Mouse (Mus musculus) hindbrain, embryonic 11.5 days (tissue): Measurements from ENCODE around the gene Rasal2. TPM values are rescaled to one million over a fixed set of nuclear protein-coding genes. Genes with fewer than 3 reads are reported as not detected.

Experiments
- ATAC-seq: fragments of 200-750 bp; cut with Nextera tagmentation; 2 replicates; pipeline ENCODE4 v1.8.0; 2017; ENCODE audit warnings: mild to moderate bottlenecking, moderate TSS enrichment, moderate library complexity; ENCODE audit not compliant: low FRiP score
- DNase-seq: peaks from one replicate; pipeline ENCODE4 v3.0.0-alpha.2; 2015; ENCODE audit warnings: low spot score
- H3K27ac ChIP-seq: fragments of 300-500 bp; sonication (generic); 2 replicates; pipeline ENCODE4 v1.5.1; 2014; ENCODE audit warnings: mild to moderate bottlenecking, low read depth, low read length
- H3K27me3 ChIP-seq: fragments of 300-500 bp; sonication (generic); 2 replicates; pipeline ENCODE4 v1.6.1; 2014; ENCODE audit warnings: mild to moderate bottlenecking, low read length, moderate library complexity, mixed read lengths; ENCODE audit not compliant: control insufficient read depth, insufficient read depth
- H3K36me3 ChIP-seq: fragments of 300-500 bp; sonication (generic); 2 replicates; pipeline ENCODE4 v1.6.1; 2014; ENCODE audit warnings: mild to moderate bottlenecking, low read length, moderate library complexity, mixed read lengths; ENCODE audit not compliant: control insufficient read depth, insufficient read depth
- H3K4me1 ChIP-seq: fragments of 300-500 bp; sonication (generic); replicated peaks from 2 replicates; pipeline ENCODE4 v1.6.1; 2014; ENCODE audit warnings: low read length, mixed read lengths; ENCODE audit not compliant: control insufficient read depth, insufficient read depth
- H3K4me2 ChIP-seq: fragments of 300-500 bp; sonication (generic); replicated peaks from 2 replicates; pipeline ENCODE4 v1.6.1; 2014; ENCODE audit warnings: mild to moderate bottlenecking, low read depth, low read length
- H3K4me3 ChIP-seq: fragments of 300-500 bp; sonication (generic); 2 replicates; pipeline ENCODE4 v1.5.1; 2014; ENCODE audit warnings: low read depth, low read length
- H3K9ac ChIP-seq: fragments of 300-500 bp; sonication (generic); 2 replicates; pipeline ENCODE4 v1.6.1; 2014; ENCODE audit warnings: low read depth, low read length
- H3K9me3 ChIP-seq: fragments of 300-500 bp; sonication (generic); 2 replicates; pipeline ENCODE4 v1.6.1; 2016; ENCODE audit warnings: low read length; ENCODE audit not compliant: control insufficient read depth
- WGBS: fragments of 180-500 bp; shearing (Covaris S2); extraction: QIAGEN DNeasy Blood & Tissue Kit; methylation state at CpG from one replicate; pipeline ENCODE4 v1.1.7; 2014; 5-methylcytosine and 5-hydroxymethylcytosine counted together
- polyA plus RNA-seq: library from polyadenylated mRNA; unstranded; fragments of >200 nt; fragmentation: Nextera tagmentation; extraction: Ambion mirVana; gene quantifications from 2 replicates; pipeline ENCODE4 v1.2.1, GENCODE M21; 2014

The Rasal2 gene
- polyA plus RNA-seq, 1 experiment from 2014 or later, result 28.5 TPM

GRCm38 (mm10) chr1:157233451-157233850 is 178.9 kb downstream of the Rasal2 start:
- no peaks in the 10 kb centered on the region for H3K36me3 ChIP-seq
- H3K27me3 ChIP-seq, result no peaks in the 10 kb centered on the region
- ATAC-seq (no peak), DNase-seq (no peak)
- WGBS, result 84% methylated on average over 2 of the region's 2 CpGs
- H3K4me1 ChIP-seq, result no peaks in the 10 kb centered on the region
- H3K4me2 ChIP-seq, result no peak overlapping the region
- no peaks in the 10 kb centered on the region for H3K9me3 ChIP-seq
- H3K27ac ChIP-seq, result no peak overlapping the region
- H3K9ac ChIP-seq, result no peak overlapping the region
- no peak overlapping the region for H3K4me3 ChIP-seq

- no peaks in the 10 kb centered on the region for H3K9me3 ChIP-seq
- 79% methylated on average over 4 of the region's 4 CpGs for WGBS
These were observed 180.0 kb downstream of the Rasal2 start for GRCm38 (mm10) chr1:157232372-157232771.

GRCm38 (mm10) chr1:157231016-157231415 is 181.4 kb downstream of the Rasal2 start:
- Histone ChIP-seq H3K27ac (no peak overlapping the region), H3K4me2 (no peak overlapping the region), H3K9me3 (no peaks in the 10 kb centered on the region), H3K4me3 (no peak overlapping the region), H3K27me3 (no peaks in the 10 kb centered on the region), H3K36me3 (no peaks in the 10 kb centered on the region), H3K9ac (no peak overlapping the region), H3K4me1 (no peaks in the 10 kb centered on the region)
- ATAC-seq (no peak; the same call in 1 of the 2 replicates), DNase-seq (peak; percentile 34)
- 17% methylated on average over 8 of the region's 8 CpGs for WGBS

More at GRCm38 (mm10) chr1:157232372-157232771, 180.0 kb downstream of the Rasal2 start:
- no peaks in the 10 kb centered on the region for H3K4me1 ChIP-seq
- no peak overlapping the region for H3K9ac ChIP-seq
- no peak overlapping the region for H3K4me2 ChIP-seq
- H3K4me3 ChIP-seq, result no peak overlapping the region
- no peaks in the 10 kb centered on the region for H3K27me3 ChIP-seq
- no peak for ATAC-seq
- no peak overlapping the region for H3K27ac ChIP-seq
- H3K36me3 ChIP-seq, result no peaks in the 10 kb centered on the region
- DNase-seq, result no peak

- Histone ChIP-seq H3K9ac (no peak overlapping the region), H3K4me1 (no peaks in the 10 kb centered on the region), H3K27ac (no peak overlapping the region), H3K36me3 (no peaks in the 10 kb centered on the region), H3K9me3 (no peaks in the 10 kb centered on the region), H3K27me3 (no peaks in the 10 kb centered on the region), H3K4me2 (no peak overlapping the region), H3K4me3 (no peak overlapping the region)
- WGBS, result 61% methylated on average over 2 of the region's 2 CpGs
- DNase-seq (no peak), ATAC-seq (no peak)
These were observed 182.0 kb downstream of the Rasal2 start for GRCm38 (mm10) chr1:157230386-157230785.

- Histone ChIP-seq H3K27ac (no peak overlapping the region), H3K4me3 (no peak overlapping the region), H3K27me3 (no peaks in the 10 kb centered on the region), H3K36me3 (no peaks in the 10 kb centered on the region), H3K9ac (no peak overlapping the region), H3K4me2 (no peak overlapping the region), H3K9me3 (no peaks in the 10 kb centered on the region), H3K4me1 (no peaks in the 10 kb centered on the region)
- no peak for DNase-seq
- 91% methylated on average over 6 of the region's 6 CpGs for WGBS
- no peak for ATAC-seq
These were observed 187.4 kb downstream of the Rasal2 start for GRCm38 (mm10) chr1:157225013-157225412.

GRCm38 (mm10) chr1:157220910-157221309 is 191.5 kb downstream of the Rasal2 start:
- Histone ChIP-seq H3K4me2 (no peak overlapping the region), H3K9ac (no peak overlapping the region)
- ATAC-seq, result no peak

GRCm38 (mm10) chr1:157220466-157220865 is 191.9 kb downstream of the Rasal2 start:
- H3K27me3 ChIP-seq, result no peaks in the 10 kb centered on the region
- no peaks in the 10 kb centered on the region for H3K36me3 ChIP-seq
- no peak overlapping the region for H3K4me3 ChIP-seq
- DNase-seq (no peak), ATAC-seq (no peak)
- H3K9me3 ChIP-seq, result no peaks in the 10 kb centered on the region
- H3K4me1 ChIP-seq, result no peaks in the 10 kb centered on the region
- no peak overlapping the region for H3K27ac ChIP-seq
- WGBS, result 94% methylated on average over 1 of the region's 1 CpGs
- H3K4me2 ChIP-seq, result no peak overlapping the region
- no peak overlapping the region for H3K9ac ChIP-seq

More at GRCm38 (mm10) chr1:157220910-157221309, 191.5 kb downstream of the Rasal2 start:
- H3K9me3 ChIP-seq, result no peaks in the 10 kb centered on the region
- no peak overlapping the region for H3K27ac ChIP-seq
- H3K4me3 ChIP-seq, result no peak overlapping the region
- 88% methylated on average over 3 of the region's 3 CpGs for WGBS
- H3K4me1 ChIP-seq, result no peaks in the 10 kb centered on the region
- H3K27me3 ChIP-seq, result no peaks in the 10 kb centered on the region
- H3K36me3 ChIP-seq, result no peaks in the 10 kb centered on the region
- DNase-seq, result no peak

GRCm38 (mm10) chr1:157208754-157209153 is 203.6 kb downstream of the Rasal2 start:
- H3K4me3 ChIP-seq, result no peak overlapping the region
- H3K9ac ChIP-seq, result no peak overlapping the region
- no peak for ATAC-seq
- no peak overlapping the region for H3K4me2 ChIP-seq
- H3K4me1 ChIP-seq, result no peaks in the 10 kb centered on the region
- no peaks in the 10 kb centered on the region for H3K9me3 ChIP-seq
- no peaks in the 10 kb centered on the region for H3K36me3 ChIP-seq
- H3K27me3 ChIP-seq, result no peaks in the 10 kb centered on the region
- no peak overlapping the region for H3K27ac ChIP-seq
- DNase-seq, result no peak
- 7% methylated on average over 1 of the region's 1 CpGs for WGBS

- H3K9ac ChIP-seq, result no peak overlapping the region
- H3K9me3 ChIP-seq, result no peaks in the 10 kb centered on the region
- 75% methylated on average over 4 of the region's 4 CpGs for WGBS
- H3K4me1 ChIP-seq, result no peaks in the 10 kb centered on the region
- H3K27me3 ChIP-seq, result no peaks in the 10 kb centered on the region
- ATAC-seq, result no peak
- no peak overlapping the region for H3K4me2 ChIP-seq
- no peak overlapping the region for H3K4me3 ChIP-seq
- no peak for DNase-seq
- H3K36me3 ChIP-seq, result no peaks in the 10 kb centered on the region
- H3K27ac ChIP-seq, result no peak overlapping the region
These were observed 206.7 kb downstream of the Rasal2 start for GRCm38 (mm10) chr1:157205685-157206084.
